Mouse (Mus musculus): ENCODE data around the gene Rhoa. TPM values are rescaled to one million over a fixed set of nuclear protein-coding genes. Genes with fewer than 3 reads are reported as not detected.

Rhoa gene
- polyA plus RNA-seq, 1 experiment from 2014 or later = 272 TPM

GRCm38 (mm10) chr9:108337848-108338550 lies 32.1 kb downstream of the Rhoa start:
- H3K36me3 ChIP-seq = peaks cover 50% of the 10 kb centered on the region
- H3K4me3 ChIP-seq = no peak overlapping the region

GRCm38 (mm10) chr9:108338551-108338885 lies 32.6 kb downstream of the Rhoa start:
- 34% methylated on average over 6 of the region's 6 CpGs for WGBS
- H3K4me1 ChIP-seq = peaks cover 38% of the 10 kb centered on the region
- H3K36me3 ChIP-seq = peaks cover 45% of the 10 kb centered on the region
- peak overlapping the region; percentile 91 for H3K27ac ChIP-seq (replicated peaks)
- peak overlapping the region; percentile 77 for H3K4me3 ChIP-seq
- H3K9me3 ChIP-seq (replicated peaks) = no peaks in the 10 kb centered on the region
- DNase-seq (ENCODE audit: low spot score) = peak; percentile 37
- H3K27me3 ChIP-seq (ENCODE audit: low read depth, poor library complexity, severe bottlenecking) = no peaks in the 10 kb centered on the region

More at GRCm38 (mm10) chr9:108337848-108338550, 32.1 kb downstream of the Rhoa start:
- H3K27me3 ChIP-seq (ENCODE audit: low read depth, poor library complexity, severe bottlenecking) = no peaks in the 10 kb centered on the region
- H3K27ac ChIP-seq (replicated peaks) = peak overlapping the region; percentile 91
- H3K9me3 ChIP-seq (replicated peaks) = no peaks in the 10 kb centered on the region
- H3K4me1 ChIP-seq = peaks cover 38% of the 10 kb centered on the region
- 72% methylated on average over 10 of the region's 10 CpGs for WGBS
- no peak for DNase-seq (ENCODE audit: low spot score)

- no peaks in the 10 kb centered on the region for H3K9me3 ChIP-seq (replicated peaks)
- no peaks in the 10 kb centered on the region for H3K27me3 ChIP-seq (ENCODE audit: low read depth, poor library complexity, severe bottlenecking)
- WGBS = 1% methylated on average over 49 of the region's 49 CpGs
- peaks cover 38% of the 10 kb centered on the region for H3K36me3 ChIP-seq
- peak within 1 kb of the TSS; percentile 77 for H3K4me3 ChIP-seq
- peaks cover 38% of the 10 kb centered on the region for H3K4me1 ChIP-seq
- peak; percentile 91 for DNase-seq (ENCODE audit: low spot score)
- peak within 1 kb of the TSS; percentile 91 for H3K27ac ChIP-seq (replicated peaks)
Observed at GRCm38 (mm10) chr9:108338886-108339781, 33.2 kb downstream of the Rhoa start, which contains the start of gene Gpx1. Gene Gpx1, plus strand, starts transcription at chr9:108338903.

- Histone ChIP-seq H3K9me3 (replicated peaks) (no peaks in the 10 kb centered on the region), H3K36me3 (peaks cover 31% of the 10 kb centered on the region), H3K4me3 (peak overlapping the region; percentile 77), H3K27me3 (ENCODE audit: low read depth, poor library complexity, severe bottlenecking) (no peaks in the 10 kb centered on the region), H3K4me1 (peaks cover 38% of the 10 kb centered on the region), H3K27ac (replicated peaks) (peak overlapping the region; percentile 91)
- 17% methylated on average over 20 of the region's 20 CpGs for WGBS
- DNase-seq (ENCODE audit: low spot score) = peak; percentile 34
Observed at GRCm38 (mm10) chr9:108339886-108340257, 33.9 kb downstream of the Rhoa start.

GRCm38 (mm10) chr9:108340258-108341138 lies 34.6 kb downstream of the Rhoa start:
- no peaks in the 10 kb centered on the region for H3K27me3 ChIP-seq (ENCODE audit: low read depth, poor library complexity, severe bottlenecking)
- DNase-seq (ENCODE audit: low spot score) = no peak
- H3K27ac ChIP-seq (replicated peaks) = peak overlapping the region; percentile 91
- H3K36me3 ChIP-seq = peaks cover 25% of the 10 kb centered on the region
- WGBS = 75% methylated on average over 10 of the region's 10 CpGs
- H3K4me3 ChIP-seq = peak overlapping the region; percentile 77
- H3K4me1 ChIP-seq = peaks cover 38% of the 10 kb centered on the region
- H3K9me3 ChIP-seq (replicated peaks) = no peaks in the 10 kb centered on the region

- WGBS = 87% methylated on average over 5 of the region's 5 CpGs
- no peaks in the 10 kb centered on the region for H3K9me3 ChIP-seq (replicated peaks)
- peaks cover 19% of the 10 kb centered on the region for H3K36me3 ChIP-seq
- no peaks in the 10 kb centered on the region for H3K27me3 ChIP-seq (ENCODE audit: low read depth, poor library complexity, severe bottlenecking)
- no peak overlapping the region; the same call in 1 of the 2 replicates for H3K27ac ChIP-seq (replicated peaks)
- peaks cover 42% of the 10 kb centered on the region for H3K4me1 ChIP-seq
- H3K4me3 ChIP-seq = no peak overlapping the region; the same call in 1 of the 2 replicates
- no peak for DNase-seq (ENCODE audit: low spot score)
Observed at GRCm38 (mm10) chr9:108341139-108341475, 35.2 kb downstream of the Rhoa start.

- Histone ChIP-seq H3K36me3 (peaks cover 13% of the 10 kb centered on the region), H3K27me3 (ENCODE audit: low read depth, poor library complexity, severe bottlenecking) (no peaks in the 10 kb centered on the region), H3K27ac (replicated peaks) (no peak overlapping the region), H3K4me3 (no peak overlapping the region), H3K9me3 (replicated peaks) (no peaks in the 10 kb centered on the region), H3K4me1 (peaks cover 49% of the 10 kb centered on the region)
- DNase-seq (ENCODE audit: low spot score) = no peak
Observed at GRCm38 (mm10) chr9:108341801-108342200, 35.9 kb downstream of the Rhoa start.

- 59% methylated on average over 5 of the region's 5 CpGs for WGBS
- H3K27ac ChIP-seq (replicated peaks) = no peak overlapping the region
- no peak overlapping the region for H3K4me3 ChIP-seq
- H3K36me3 ChIP-seq = peaks cover 13% of the 10 kb centered on the region
- no peaks in the 10 kb centered on the region for H3K9me3 ChIP-seq (replicated peaks)
- DNase-seq (ENCODE audit: low spot score) = no peak
- peaks cover 52% of the 10 kb centered on the region for H3K4me1 ChIP-seq
- H3K27me3 ChIP-seq (ENCODE audit: low read depth, poor library complexity, severe bottlenecking) = no peaks in the 10 kb centered on the region
Observed at GRCm38 (mm10) chr9:108342301-108342831, 36.4 kb downstream of the Rhoa start.

- Histone ChIP-seq H3K36me3 (peaks cover 4% of the 10 kb centered on the region; the same call in 1 of the 2 replicates), H3K4me1 (peaks cover 52% of the 10 kb centered on the region), H3K27ac (replicated peaks) (no peak overlapping the region), H3K4me3 (no peak overlapping the region), H3K27me3 (ENCODE audit: low read depth, poor library complexity, severe bottlenecking) (no peaks in the 10 kb centered on the region), H3K9me3 (replicated peaks) (no peaks in the 10 kb centered on the region)
- DNase-seq (ENCODE audit: low spot score) = no peak
- 83% methylated on average over 3 of the region's 3 CpGs for WGBS
Observed at GRCm38 (mm10) chr9:108343331-108343730, 37.4 kb downstream of the Rhoa start.

- 90% methylated on average over 1 of the region's 1 CpGs for WGBS
Observed at GRCm38 (mm10) chr9:108343835-108344234, 37.9 kb downstream of the Rhoa start.

GRCm38 (mm10) chr9:108344471-108344870 lies 38.5 kb downstream of the Rhoa start:
- peaks cover 2% of the 10 kb centered on the region for H3K36me3 ChIP-seq
- H3K4me1 ChIP-seq = peaks cover 56% of the 10 kb centered on the region
- H3K27me3 ChIP-seq (ENCODE audit: low read depth, poor library complexity, severe bottlenecking) = no peaks in the 10 kb centered on the region
- DNase-seq (ENCODE audit: low spot score) = no peak
- H3K4me3 ChIP-seq = no peak overlapping the region
- H3K9me3 ChIP-seq (replicated peaks) = no peaks in the 10 kb centered on the region
- WGBS = 81% methylated on average over 4 of the region's 4 CpGs
- H3K27ac ChIP-seq (replicated peaks) = no peak overlapping the region

More at GRCm38 (mm10) chr9:108343835-108344234, 37.9 kb downstream of the Rhoa start:
- Histone ChIP-seq H3K4me1 (peaks cover 52% of the 10 kb centered on the region), H3K36me3 (peaks cover 2% of the 10 kb centered on the region; the same call in 1 of the 2 replicates), H3K4me3 (no peak overlapping the region), H3K27ac (replicated peaks) (no peak overlapping the region), H3K9me3 (replicated peaks) (no peaks in the 10 kb centered on the region), H3K27me3 (ENCODE audit: low read depth, poor library complexity, severe bottlenecking) (no peaks in the 10 kb centered on the region)
- DNase-seq (ENCODE audit: low spot score) = no peak

GRCm38 (mm10) chr9:108347024-108347423 lies 41.1 kb downstream of the Rhoa start:
- peak overlapping the region; percentile 92 for H3K4me3 ChIP-seq
- WGBS = 9% methylated on average over 11 of the region's 11 CpGs

More at GRCm38 (mm10) chr9:108347024-108347423, 41.1 kb downstream of the Rhoa start:
- Histone ChIP-seq H3K4me1 (peaks cover 30% of the 10 kb centered on the region), H3K36me3 (peaks cover 25% of the 10 kb centered on the region), H3K9me3 (replicated peaks) (no peaks in the 10 kb centered on the region), H3K27me3 (ENCODE audit: low read depth, poor library complexity, severe bottlenecking) (no peaks in the 10 kb centered on the region), H3K27ac (replicated peaks) (peak overlapping the region; percentile 95)
- DNase-seq (ENCODE audit: low spot score) = no peak

All from midbrain, embryonic 10.5 days (tissue).